Mouse (Mus musculus) embryonic facial prominence, embryonic 12.5 days (tissue): Measurements from ENCODE around the gene Fbxl8. TPM values are rescaled to one million over a fixed set of nuclear protein-coding genes. Genes with fewer than 3 reads are reported as not detected.
"Not testable (repeated sequence)": the region's sequence is repeated elsewhere in the genome, so short reads cannot be mapped to it uniquely, and the experiment has no call there.

Experiments used
- ATAC-seq: fragments of 200-750 bp; cut with Nextera tagmentation; 2 replicates; pipeline ENCODE4 v1.8.0; 2017; ENCODE audit not compliant: insufficient number of reproducible peaks, insufficient read depth, low FRiP score, low TSS enrichment
- H3K27ac ChIP-seq: fragments of 300-500 bp; sonication (generic); 2 replicates; pipeline ENCODE4 v1.5.1; 2016; ENCODE audit warnings: mild to moderate bottlenecking
- H3K27me3 ChIP-seq: fragments of 300-500 bp; sonication (generic); 2 replicates; pipeline ENCODE4 v1.6.1; 2016; ENCODE audit warnings: mild to moderate bottlenecking, moderate library complexity
- H3K36me3 ChIP-seq: fragments of 300-500 bp; sonication (generic); 2 replicates; pipeline ENCODE4 v1.6.1; 2016; ENCODE audit warnings: mild to moderate bottlenecking
- H3K4me1 ChIP-seq: fragments of 300-500 bp; sonication (generic); 2 replicates; pipeline ENCODE4 v1.6.1; 2016
- H3K4me2 ChIP-seq: fragments of 300-500 bp; sonication (generic); replicated peaks from 2 replicates; pipeline ENCODE4 v1.6.1; 2016; ENCODE audit warnings: mild to moderate bottlenecking, moderate library complexity
- H3K4me3 ChIP-seq: fragments of 300-500 bp; sonication (generic); 2 replicates; pipeline ENCODE4 v1.5.1; 2016; ENCODE audit warnings: mild to moderate bottlenecking
- H3K9ac ChIP-seq: fragments of 300-500 bp; sonication (generic); 2 replicates; pipeline ENCODE4 v1.6.1; 2016; ENCODE audit warnings: mild to moderate bottlenecking, moderate library complexity
- H3K9me3 ChIP-seq: fragments of 300-500 bp; sonication (generic); 2 replicates; pipeline ENCODE4 v1.6.1; 2016; ENCODE audit warnings: mild to moderate bottlenecking, moderate library complexity
- WGBS: fragments of 180-500 bp; shearing (Covaris S2); methylation state at CpG from one replicate; pipeline ENCODE4 v1.1.7; 2016; 5-methylcytosine and 5-hydroxymethylcytosine counted together
- polyA plus RNA-seq: library from polyadenylated mRNA; unstranded; fragments of >200 nt; fragmentation: Nextera tagmentation; extraction: Ambion mirVana; gene quantifications from 2 replicates; pipeline ENCODE4 v1.2.1, GENCODE M21; 2016

The Fbxl8 gene
- polyA plus RNA-seq, 1 experiment from 2014 or later = 1.4 TPM

DNA sequence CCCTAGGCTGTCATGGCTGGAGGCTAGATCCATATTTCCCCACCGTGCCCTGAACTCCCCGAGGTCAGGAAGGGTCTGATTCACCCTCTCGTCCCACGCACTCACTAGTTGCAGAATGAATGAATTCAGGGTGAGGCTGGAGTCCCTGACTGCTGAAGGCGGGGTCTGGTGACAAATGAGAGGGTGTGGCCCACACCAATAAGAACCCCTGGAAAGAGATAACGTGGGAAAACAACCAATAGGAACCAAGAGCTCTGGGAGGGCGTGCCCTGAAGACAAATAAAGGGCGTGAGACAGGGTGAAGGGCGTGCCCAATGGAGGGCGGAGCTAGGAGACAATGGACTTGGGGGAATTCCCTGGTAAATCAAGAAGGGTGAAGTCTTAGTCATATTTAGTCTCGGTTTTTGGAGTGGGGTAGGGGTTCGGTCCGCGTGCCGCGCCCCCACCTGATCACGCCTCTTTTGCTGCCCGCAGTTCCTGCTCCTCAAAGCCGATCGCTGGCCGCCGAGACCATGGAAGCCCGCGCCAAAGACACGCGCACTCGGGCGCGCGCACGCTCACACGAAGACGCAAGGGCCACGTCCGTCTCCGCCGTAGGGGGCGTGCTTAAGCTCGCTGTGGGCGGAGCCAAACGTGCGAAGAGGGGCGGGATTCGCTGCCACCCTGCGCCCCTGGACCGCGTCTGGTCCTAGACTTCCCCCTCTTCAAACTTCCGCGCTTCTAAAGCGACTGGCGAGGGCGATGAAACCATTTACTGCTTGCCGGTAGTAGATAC is 24.7 kb downstream of the Fbxl8 start:
- Histone ChIP-seq H3K4me1 (peaks cover 24% of the 10 kb centered on the region), H3K27ac (peak overlapping the region; percentile 52; the same call in 1 of the 2 replicates), H3K36me3 (peaks cover 9% of the 10 kb centered on the region; the same call in 1 of the 2 replicates), H3K4me3 (peak overlapping the region; percentile 44), H3K27me3 (peaks cover 19% of the 10 kb centered on the region), H3K9ac (peak overlapping the region; percentile 48), H3K4me2 (peak overlapping the region; percentile 84), H3K9me3 (no peaks in the 10 kb centered on the region)
- under 1% methylated on average over 53 of the region's 53 CpGs for WGBS
- peak; percentile 87 for ATAC-seq

DNA sequence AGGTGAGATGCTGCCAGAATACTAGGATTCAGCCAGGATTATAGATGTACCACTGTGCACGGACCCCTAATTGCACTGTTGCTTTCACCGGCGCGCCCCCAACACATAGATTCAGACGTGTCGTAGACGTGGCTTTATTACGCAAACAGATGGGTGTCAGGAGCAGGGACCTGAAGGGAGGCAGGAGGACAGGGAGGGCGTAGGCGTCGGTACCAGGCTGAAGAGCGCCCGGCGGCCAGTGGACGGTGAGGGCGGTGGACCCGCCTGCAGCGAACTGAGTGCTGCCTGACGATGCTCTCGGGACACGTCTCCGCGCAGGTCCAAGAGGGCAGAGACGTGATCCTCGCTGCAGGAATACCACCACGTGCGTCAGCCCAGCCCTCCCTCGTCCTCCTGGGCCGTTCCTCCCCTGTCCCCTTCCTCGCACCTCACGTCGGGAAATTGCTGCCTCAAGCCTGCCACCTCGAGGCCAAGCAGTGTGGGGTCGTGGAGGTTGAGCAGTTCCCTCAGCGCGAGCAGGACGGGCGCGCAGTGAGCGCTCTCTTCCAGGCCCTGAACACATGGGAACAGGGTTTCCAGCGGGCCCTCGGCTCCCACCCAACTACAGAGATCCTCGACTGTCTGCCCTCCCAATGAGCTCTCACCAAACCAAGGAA is 25.5 kb downstream of the Fbxl8 start, which contains the start of gene 4931428F04Rik:
4931428F04Rik (minus strand) TSS at position 60 of the 656 bp plus-strand sequence.
- 2% methylated on average over 43 of the region's 43 CpGs for WGBS
- Histone ChIP-seq H3K27me3 (peaks cover 19% of the 10 kb centered on the region), H3K9ac (peak within 1 kb of the TSS; percentile 48), H3K4me2 (peak within 1 kb of the TSS; percentile 84), H3K36me3 (0 out of 2 replicates have a peak, but pooled peaks cover 5% of the 10 kb centered on the region), H3K27ac (peak within 1 kb of the TSS; percentile 52; the same call in 1 of the 2 replicates), H3K4me3 (peak within 1 kb of the TSS; percentile 44), H3K9me3 (no peaks in the 10 kb centered on the region), H3K4me1 (peaks cover 24% of the 10 kb centered on the region)
- ATAC-seq = peak; percentile 10; the same call in 1 of the 2 replicates

DNA sequence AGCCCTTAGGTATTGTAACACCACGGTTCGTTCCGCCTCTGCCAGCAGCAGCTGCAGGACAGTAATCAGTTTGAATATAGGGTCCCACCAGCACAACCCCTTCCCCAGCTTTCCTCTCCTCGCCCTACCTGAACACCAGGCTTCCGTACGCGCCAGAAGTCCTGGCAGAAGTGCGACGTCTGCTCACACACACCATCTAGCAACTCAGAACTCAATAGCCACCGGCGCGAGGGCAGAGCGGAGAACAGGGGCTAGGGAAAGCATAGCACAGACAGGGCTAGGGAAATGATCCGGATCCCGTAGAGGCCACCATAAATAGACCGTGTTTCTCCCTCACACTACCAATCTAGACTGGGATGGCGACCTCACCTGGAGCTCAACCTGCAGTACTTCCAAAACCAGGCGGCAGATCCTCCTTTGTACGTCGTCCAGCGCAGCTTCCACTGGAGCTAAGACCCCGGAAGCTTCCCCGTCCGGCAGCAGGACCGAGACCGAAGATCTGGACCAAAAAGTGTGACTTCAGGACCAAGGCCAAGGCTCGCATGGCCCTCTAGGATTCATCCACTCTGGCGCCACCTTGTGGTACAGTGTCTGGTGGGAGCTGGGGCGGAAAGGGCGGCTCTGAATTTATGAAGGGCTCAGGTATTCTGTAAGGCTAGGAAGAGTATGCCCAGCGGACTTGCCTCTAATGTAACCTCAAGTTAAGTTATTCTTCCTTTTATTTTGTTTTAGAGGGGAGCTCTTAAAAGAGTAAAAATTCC is 26.3 kb downstream of the Fbxl8 start:
- no peaks in the 10 kb centered on the region for H3K9me3 ChIP-seq
- ATAC-seq = no peak
- no peak overlapping the region for H3K27ac ChIP-seq
- peak overlapping the region; percentile 84 for H3K4me2 ChIP-seq
- peaks cover 19% of the 10 kb centered on the region for H3K27me3 ChIP-seq
- H3K4me3 ChIP-seq = peak overlapping the region; percentile 44
- no peaks in the 10 kb centered on the region for H3K36me3 ChIP-seq
- WGBS = 5% methylated on average over 31 of the region's 31 CpGs
- peaks cover 24% of the 10 kb centered on the region for H3K4me1 ChIP-seq
- no peak overlapping the region for H3K9ac ChIP-seq

DNA sequence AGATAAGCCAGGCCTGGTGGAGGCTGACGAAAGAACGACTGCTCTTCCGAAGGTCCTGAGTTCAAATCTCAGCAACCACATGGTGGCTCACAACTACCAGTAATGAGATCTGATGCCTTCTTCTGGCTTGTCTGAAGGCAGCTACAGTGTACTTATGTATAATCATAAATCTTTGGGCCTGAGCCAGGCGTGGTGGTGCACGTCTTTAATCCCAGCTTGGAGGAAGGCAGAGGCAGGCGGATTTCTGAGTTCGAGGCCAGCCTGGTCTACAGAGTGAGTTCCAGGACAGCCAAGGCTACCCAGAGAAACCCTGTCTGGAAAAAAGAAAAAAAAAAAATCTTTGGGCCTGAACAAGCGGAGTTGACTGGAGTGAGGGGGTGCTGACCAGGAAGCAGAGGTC is 26.9 kb downstream of the Fbxl8 start:
- ATAC-seq, H3K9ac ChIP-seq, H3K4me2 ChIP-seq, H3K36me3 ChIP-seq, H3K27ac ChIP-seq, H3K4me3 ChIP-seq, H3K9me3 ChIP-seq: not testable (repeated sequence)
- peaks cover 24% of the 10 kb centered on the region for H3K4me1 ChIP-seq
- peaks cover 19% of the 10 kb centered on the region for H3K27me3 ChIP-seq
- 87% methylated on average over 8 of the region's 8 CpGs for WGBS

DNA sequence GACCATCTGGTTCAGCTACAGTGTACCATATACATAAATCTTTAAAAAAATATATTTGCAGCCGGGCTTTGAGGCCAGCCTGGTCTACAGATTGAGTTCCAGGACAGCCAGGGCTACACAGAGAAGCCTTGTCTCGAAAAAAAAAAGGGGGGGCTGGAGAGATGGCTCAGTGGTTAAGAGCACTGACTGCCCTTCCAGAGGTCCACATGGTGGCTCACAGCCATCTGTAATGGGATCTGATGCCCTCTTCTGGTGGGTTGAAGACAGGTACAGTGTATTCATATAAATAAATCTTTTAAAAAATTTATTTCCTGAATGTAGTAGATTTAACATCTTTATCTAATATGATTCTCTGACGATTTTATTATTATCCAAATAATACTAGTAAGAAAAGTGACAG is 27.4 kb downstream of the Fbxl8 start:
- not testable (repeated sequence) for H3K4me3 ChIP-seq
- WGBS = 64% methylated on average over 3 of the region's 3 CpGs
- peaks cover 19% of the 10 kb centered on the region for H3K27me3 ChIP-seq

DNA sequence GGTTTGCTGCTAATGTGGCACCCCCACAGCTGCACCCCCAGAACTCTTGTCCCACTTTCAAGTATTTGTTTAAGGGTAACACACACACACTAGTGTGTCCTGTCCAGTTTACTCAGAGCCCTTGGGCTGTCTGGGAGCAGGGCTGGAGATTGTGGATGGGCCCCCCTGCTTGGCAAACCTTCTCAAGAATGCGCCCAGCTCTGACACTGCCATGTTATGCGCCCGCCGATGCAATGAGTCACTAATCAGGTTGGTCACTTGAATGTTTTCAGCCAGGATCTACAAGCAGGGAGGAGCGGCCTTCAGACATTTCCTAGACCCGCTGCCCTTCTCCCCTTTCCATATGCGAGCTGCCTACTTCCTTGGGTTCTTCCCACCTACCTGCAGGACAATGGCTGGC is 28.0 kb downstream of the Fbxl8 start:
- no peak for ATAC-seq
- Histone ChIP-seq H3K9me3 (no peaks in the 10 kb centered on the region), H3K4me1 (peaks cover 24% of the 10 kb centered on the region), H3K4me3 (no peak overlapping the region), H3K9ac (no peak overlapping the region), H3K4me2 (no peak overlapping the region), H3K27ac (no peak overlapping the region), H3K36me3 (no peaks in the 10 kb centered on the region), H3K27me3 (peaks cover 19% of the 10 kb centered on the region)
- 78% methylated on average over 7 of the region's 7 CpGs for WGBS

More for the DNA sequence above, 27.4 kb downstream of the Fbxl8 start:
- H3K9me3 ChIP-seq, ATAC-seq, H3K36me3 ChIP-seq, H3K9ac ChIP-seq, H3K27ac ChIP-seq, H3K4me2 ChIP-seq: not testable (repeated sequence)
- H3K4me1 ChIP-seq = peaks cover 24% of the 10 kb centered on the region

DNA sequence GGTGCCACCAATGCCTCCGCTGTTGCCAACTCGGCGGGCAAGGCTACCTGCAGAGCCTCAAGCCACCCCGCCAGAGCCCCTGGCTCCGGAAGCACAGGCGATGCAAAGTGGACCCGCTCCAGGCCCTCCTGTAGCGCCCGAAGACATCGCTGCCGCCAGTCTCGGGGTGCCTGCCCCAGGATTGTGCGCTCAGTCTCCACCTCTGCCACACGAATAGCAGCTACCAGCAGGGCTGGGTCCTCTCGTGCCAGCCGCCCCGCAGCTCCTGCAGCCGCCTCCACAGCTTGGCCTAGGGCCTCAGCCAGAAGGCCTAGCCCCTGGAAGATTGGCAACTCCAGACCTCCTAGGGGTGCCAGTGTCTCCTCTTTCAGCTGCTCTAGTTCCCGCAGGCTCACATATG is 29.0 kb downstream of the Fbxl8 start:
- no peak overlapping the region for H3K4me2 ChIP-seq
- H3K9me3 ChIP-seq = no peaks in the 10 kb centered on the region
- no peak overlapping the region for H3K27ac ChIP-seq
- no peak overlapping the region for H3K9ac ChIP-seq
- peaks cover 22% of the 10 kb centered on the region for H3K4me1 ChIP-seq
- H3K4me3 ChIP-seq = no peak overlapping the region
- H3K36me3 ChIP-seq = no peaks in the 10 kb centered on the region
- WGBS = 68% methylated on average over 19 of the region's 19 CpGs
- H3K27me3 ChIP-seq = peaks cover 19% of the 10 kb centered on the region
- no peak for ATAC-seq

DNA sequence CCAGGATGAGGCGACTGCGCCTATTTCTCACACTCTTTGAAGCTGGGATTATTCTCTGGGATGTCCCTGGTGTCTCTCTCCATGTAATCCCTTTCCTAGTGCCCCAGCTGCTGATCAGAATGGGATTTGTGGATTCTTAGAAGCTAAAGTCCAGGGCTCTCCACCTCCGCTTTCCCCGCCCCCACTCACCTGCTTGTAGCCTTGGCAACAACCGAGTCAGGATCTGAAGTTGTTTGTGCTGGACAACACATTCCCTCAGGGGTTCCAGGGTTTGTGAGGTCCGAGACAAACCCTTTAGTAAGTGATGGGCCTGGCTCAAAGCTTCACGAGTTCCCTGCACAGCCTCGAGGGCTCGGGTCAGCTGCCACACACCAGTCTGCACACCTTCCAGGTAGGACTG is 30.3 kb downstream of the Fbxl8 start:
- peaks cover 22% of the 10 kb centered on the region for H3K4me1 ChIP-seq
- H3K9me3 ChIP-seq = no peaks in the 10 kb centered on the region
- no peak overlapping the region for H3K27ac ChIP-seq
- H3K27me3 ChIP-seq = peaks cover 19% of the 10 kb centered on the region
- H3K4me2 ChIP-seq = 0 out of 2 replicates have a peak overlapping the region, but pooled peaks have one; percentile 8
- peaks cover 7% of the 10 kb centered on the region for H3K36me3 ChIP-seq
- H3K4me3 ChIP-seq = no peak overlapping the region
- ATAC-seq = no peak
- H3K9ac ChIP-seq = no peak overlapping the region
- WGBS = 62% methylated on average over 9 of the region's 9 CpGs

DNA sequence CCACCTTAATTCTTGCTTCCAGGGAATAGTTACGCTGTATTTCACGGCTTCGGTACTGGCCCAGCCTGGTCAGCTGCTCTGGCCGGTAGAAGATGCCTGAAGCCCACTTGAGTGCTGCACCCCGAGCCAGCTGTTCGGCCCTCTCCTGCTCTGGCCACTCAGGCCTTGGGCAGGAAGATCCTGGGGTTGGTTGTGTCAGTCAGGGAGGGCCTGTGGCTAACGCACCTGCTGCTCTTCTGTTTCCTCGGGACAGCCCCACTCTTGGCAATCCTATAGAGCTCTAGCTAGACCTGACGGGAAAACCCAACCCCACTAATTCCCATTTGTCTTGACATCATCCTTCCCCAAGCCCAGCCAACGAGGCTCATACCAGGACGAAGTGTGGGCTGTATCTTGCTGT is 30.8 kb downstream of the Fbxl8 start:
- peaks cover 14% of the 10 kb centered on the region for H3K27me3 ChIP-seq
- 73% methylated on average over 11 of the region's 11 CpGs for WGBS

DNA sequence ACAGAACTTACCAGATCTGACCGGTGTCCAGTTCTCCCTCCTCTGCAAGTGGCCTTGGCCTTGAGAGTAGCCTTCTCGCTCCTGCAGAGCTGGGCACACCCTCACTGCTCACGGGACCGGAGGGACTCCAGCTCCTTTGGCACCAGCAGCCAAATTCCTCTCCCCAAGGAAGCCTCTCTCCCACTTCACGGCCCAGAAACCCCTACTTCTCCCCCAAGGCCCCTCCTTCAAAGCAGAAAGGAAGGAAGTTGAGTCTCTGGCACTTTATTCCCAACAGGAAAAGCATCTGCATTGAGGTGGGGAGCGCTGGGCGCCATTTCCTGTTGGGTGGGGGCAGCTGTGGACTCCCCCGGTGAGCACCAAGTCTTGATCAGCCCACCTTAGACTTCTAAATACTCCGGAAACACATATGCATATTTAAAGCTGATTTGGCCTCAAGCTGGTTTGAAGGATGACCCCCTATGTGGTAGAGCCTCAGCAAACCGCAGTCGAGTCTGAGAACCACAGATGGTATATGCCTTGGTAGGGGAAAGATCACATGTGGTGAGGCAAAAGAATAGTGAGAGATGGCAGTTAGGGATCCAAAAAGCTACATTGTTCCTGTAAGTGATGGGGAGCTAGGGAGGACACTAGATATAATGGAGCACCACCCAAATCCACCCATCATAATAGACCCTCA is 31.6 kb downstream of the Fbxl8 start, which contains the start of gene Exoc3l:
Exoc3l (minus strand) TSS at position 207 of the 679 bp plus-strand sequence.
- Histone ChIP-seq H3K4me1 (peaks cover 11% of the 10 kb centered on the region), H3K36me3 (peaks cover 20% of the 10 kb centered on the region), H3K27ac (no peak within 1 kb of the TSS), H3K27me3 (peaks cover 8% of the 10 kb centered on the region; the same call in 1 of the 2 replicates), H3K9me3 (no peaks in the 10 kb centered on the region), H3K4me3 (peak within 1 kb of the TSS; percentile 96), H3K4me2 (peak within 1 kb of the TSS; percentile 98), H3K9ac (no peak within 1 kb of the TSS)
- ATAC-seq = no peak
- WGBS = 66% methylated on average over 11 of the region's 11 CpGs

More for the DNA sequence above, 30.8 kb downstream of the Fbxl8 start:
- peaks cover 12% of the 10 kb centered on the region for H3K36me3 ChIP-seq
- ATAC-seq = no peak
- H3K4me2 ChIP-seq = no peak overlapping the region
- no peak overlapping the region for H3K27ac ChIP-seq
- H3K9ac ChIP-seq = no peak overlapping the region
- H3K4me3 ChIP-seq = no peak overlapping the region
- H3K4me1 ChIP-seq = peaks cover 17% of the 10 kb centered on the region
- H3K9me3 ChIP-seq = no peaks in the 10 kb centered on the region
